Mouse (Mus musculus) adrenal gland, postnatal 14 days (tissue): ENCODE measurements at regions not wholly inside any gene's neighbourhood (a gene's known extent, or its start where the extent isn't known, plus 50 kb on each side); places are given as distances from the start of the nearest gene placed in this dataset.
A peak's percentile ranks its signal among the peaks of the same experiment; 100 is the strongest.

Experiments used
- DNase-seq: peaks from one replicate; pipeline ENCODE4 v3.0.0; 2021; ENCODE audit warnings: mixed read lengths
- microRNA-seq, 2 experiments: library from miRNA; unstranded; fragments of <30 nt; microRNA quantifications; one replicate each; pipeline ENCODE4 v1.2.0; 2021

DNA sequence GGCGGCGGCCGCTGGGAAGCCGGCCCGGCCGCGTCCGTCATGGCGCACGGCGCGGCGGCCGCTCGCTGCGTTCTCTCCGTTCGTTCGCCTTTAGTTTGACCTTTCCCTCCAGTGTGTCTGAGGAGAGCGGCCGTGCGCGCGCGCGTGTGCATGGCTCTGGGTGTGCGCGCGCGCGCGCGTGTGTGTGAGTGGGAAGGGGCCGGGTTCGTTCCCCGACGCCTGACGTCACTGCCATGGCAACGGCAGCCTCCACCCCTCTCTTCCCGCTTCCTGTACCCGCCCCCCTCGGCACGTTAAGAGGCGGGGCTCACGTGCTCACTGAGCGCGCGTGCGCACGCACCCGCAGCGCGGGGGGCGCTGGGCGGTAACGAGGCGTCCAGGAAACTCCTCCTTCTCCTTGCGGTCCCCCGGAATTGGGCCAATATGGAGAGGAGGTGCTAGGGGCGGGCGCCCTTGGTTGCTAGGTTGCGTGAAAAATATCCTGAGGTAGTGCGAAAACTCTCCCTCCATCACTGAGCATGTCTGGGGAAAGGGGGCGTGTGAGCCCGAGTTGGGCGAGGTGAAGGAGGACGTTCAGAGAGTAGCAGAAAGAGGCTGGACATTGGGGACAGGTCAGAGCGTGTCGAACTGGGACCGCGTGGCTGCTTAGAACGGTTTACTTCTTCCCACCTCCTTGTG, 1862.5 kb upstream of the Lrrc6 start:
- DNase-seq = peak; percentile 100

GRCm38 (mm10) chr15:68362081-68363057, 1861.7 kb upstream of the Lrrc6 start:
- peak; percentile 76 for DNase-seq

DNA sequence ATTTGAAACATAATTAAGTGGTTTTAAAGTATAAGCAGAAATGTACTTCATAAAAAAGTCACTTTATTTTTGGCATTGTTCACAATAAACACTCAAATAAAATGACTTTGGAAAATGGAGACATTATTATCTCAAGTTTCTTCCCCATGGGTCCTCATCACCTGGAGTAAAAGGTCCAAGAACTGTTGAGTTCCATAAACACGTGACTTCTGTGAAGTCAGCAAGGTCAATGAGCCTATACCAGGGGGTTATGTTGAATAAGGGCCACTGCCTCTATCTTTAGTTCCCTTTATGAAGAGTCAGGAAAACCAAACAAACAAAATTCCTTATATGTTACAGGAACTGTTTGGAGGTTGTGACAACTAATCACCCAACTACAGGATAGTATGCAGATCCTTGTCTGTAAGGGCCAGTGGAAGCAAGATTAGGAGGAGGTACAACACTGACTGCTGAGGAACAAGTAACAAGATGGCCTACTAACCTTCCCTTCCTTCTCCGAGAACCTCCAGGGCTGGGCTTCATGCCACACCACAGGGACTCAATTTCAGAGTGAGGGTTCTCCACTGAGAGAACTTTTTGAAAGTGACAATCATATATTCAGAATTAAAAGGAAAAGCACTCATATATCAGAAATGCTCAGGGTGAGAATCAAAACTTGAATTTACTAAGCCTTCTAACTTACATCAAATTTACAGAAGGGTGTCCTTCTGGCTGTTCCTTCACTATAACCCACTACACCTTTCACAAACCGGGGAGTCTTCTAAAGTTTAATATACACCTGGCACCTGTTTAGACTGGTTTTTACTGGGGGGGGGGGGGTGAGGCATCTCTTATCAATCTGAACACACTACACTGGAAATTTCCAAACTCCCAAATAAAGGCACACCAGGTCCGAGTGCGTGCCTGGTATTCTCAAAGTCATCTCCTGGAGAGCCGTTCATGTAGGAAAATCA, 1860.5 kb upstream of the Lrrc6 start:
- no peak for DNase-seq

GRCm38 (mm10) chr15:68359496-68359895, 1858.8 kb upstream of the Lrrc6 start:
- DNase-seq = no peak

DNA sequence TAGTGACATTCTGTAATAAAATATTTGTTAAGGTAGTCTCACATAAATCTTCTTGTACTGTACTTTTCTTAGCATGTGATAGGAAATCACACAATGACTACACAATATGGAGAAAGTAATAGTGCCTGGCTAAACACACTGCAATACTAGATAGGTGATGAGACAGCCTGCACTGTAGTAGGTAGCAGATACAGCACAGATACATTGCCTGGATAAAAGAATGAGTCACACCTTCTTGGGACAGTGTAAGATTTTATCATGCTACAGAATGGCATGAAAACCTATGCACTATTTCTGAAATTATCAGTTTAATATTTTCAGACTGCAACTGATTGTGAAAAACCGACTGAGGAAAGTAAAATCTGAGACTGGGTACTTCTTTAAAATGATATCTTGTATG, 1855.2 kb upstream of the Lrrc6 start:
- no peak for DNase-seq

- DNase-seq = no peak
Measured at GRCm38 (mm10) chr15:68344652-68345051, 1843.9 kb upstream of the Lrrc6 start.

DNA sequence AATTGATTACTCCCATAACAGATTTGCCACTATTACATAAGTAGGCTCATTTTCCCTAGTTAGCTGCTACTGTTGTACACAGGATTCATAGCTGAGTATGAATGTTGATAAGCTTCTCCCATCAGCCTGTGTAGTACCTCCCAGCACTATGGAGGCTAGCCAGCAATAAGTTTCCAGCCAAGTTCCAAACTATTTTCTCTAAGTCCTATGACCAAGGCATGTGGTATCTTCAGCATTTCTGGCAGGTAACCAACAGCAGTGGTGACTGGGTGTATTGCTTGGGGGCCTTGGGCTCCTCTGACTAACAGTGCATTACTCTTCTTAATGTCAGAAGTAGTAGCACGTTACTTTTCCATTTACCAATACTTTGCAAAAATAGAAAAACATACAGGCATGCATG, 1841.8 kb upstream of the Lrrc6 start:
- peak; percentile 85 for DNase-seq

DNA sequence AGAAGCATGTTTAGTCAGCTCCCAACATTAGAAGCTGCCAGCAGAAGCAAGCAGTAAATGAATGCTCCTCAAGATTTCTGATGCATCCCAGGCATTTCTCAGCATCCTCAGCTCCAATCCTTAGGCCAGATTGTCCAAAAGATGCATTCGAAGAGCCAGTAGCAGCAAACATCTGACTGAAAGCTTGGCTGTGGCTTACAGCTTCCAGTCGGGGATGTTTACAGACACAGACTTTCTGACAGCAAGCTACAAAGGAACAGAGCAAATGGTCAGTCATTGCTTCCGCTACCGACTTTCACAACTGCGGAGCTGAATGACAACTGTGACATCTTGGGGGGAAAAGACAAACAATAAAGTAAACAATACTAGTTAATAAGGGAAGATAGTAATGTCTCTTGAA, 1840.3 kb upstream of the Lrrc6 start:
- DNase-seq = no peak

GRCm38 (mm10) chr15:68337264-68337663, 1836.6 kb upstream of the Lrrc6 start:
- no peak for DNase-seq

DNA sequence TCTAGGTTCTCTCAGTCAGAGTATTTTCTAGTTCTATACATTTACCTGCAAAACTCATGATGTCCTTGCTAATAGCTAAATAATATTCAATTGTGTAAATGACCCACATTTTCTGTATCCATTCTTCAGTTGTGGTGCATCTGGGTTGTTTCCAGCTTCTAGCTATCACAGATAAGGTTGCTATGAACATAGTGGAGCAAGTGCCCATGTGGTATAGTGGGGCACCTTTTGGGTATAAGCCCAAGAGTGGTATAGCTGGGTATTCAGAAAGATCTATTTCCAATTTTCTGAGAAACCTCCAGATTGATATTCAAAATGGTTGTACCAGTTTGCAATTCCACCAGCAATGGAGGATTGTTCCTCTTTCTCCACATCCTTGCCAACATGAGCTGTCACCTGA, 1835.1 kb upstream of the Lrrc6 start:
- DNase-seq = no peak

GRCm38 (mm10) chr15:68316116-68316515, 1815.4 kb upstream of the Lrrc6 start:
- DNase-seq = no peak

Small RNAs in the stretch of these regions (microRNA-seq; reads per million reads assigned to microRNA genes)
- 215 to 359 reads per million in 2 experiments for gene Mir30b
- 14,239 to 15,913 reads per million in 2 experiments for gene Mir30d
